Mouse (Mus musculus) natural killer cell, adult 2 months (primary cell): ENCODE data around the gene Gm20869.
"Not testable (repeated sequence)": the region's sequence is repeated elsewhere in the genome, so short reads cannot be mapped to it uniquely, and the experiment has no call there.

Experiments used
- DNase-seq, 2 experiments: peaks; one replicate each; pipeline ENCODE4 v3.0.0; 2022; ENCODE audit warnings: low spot score in 2 of 2

Gm20869 gene

DNA sequence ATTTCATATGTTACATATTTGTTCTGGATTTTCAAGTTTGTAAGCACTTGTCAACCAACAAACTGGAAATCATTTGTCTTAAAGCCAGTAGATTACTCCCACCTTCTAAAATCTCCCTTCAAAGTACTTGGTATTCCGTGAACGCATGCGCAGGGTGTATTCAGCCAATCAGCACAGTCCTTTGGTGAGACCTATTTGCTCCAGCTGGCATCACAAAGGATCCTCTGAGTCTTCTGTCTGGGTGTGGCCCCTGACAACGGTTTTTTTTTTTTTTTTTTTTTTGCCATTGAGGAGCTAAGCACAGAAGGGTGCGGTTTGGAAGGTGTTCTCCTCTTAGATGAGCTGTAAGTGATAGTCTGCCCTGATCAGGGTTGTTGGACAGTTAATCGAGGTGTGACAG lies at the start of gene Gm20869:
TSS of gene Gm20869 (plus strand) at position 301 of the 400 bp plus-strand sequence.
- DNase-seq = not testable (repeated sequence)
